Mouse (Mus musculus): ENCODE results near the gene Gm10486. TPM values are rescaled to one million over a fixed set of nuclear protein-coding genes. Genes with fewer than 3 reads are reported as not detected.
"Not testable (repeated sequence)": the region's sequence is repeated elsewhere in the genome, so short reads cannot be mapped to it uniquely, and the experiment has no call there.

Gene Gm10486
- not detected for total RNA-seq (2021)

DNA sequence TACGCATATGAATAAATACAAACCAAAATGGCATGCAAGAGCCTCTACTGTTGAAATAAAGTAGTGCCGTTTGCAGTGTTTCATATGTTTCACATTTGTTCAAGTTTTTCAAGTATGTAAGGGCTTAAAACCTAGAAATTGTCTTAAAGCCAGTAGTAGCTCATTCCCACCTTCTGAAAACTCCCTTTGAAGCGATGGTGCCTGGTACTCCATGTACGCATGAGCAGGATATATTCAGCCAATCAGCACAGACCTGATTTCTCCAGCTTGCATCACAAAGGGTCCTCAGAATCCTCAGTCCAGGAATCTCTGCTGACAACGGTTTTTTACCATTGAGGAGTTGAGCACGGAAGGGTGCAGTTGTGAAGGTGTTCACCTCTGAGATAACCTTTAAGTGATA is at the start of gene Gm10486:
TSS of gene Gm10486 (plus strand) at position 301 of the 400 bp plus-strand sequence.
- DNase-seq (ENCODE audit: extremely low spot score in 1 of 2, low spot score in 2 of 2); intact Hi-C loops (cut with DNase I): not testable (repeated sequence)
